Mouse (Mus musculus) limb, embryonic 14.5 days (tissue): ENCODE data around the gene Sesn3. TPM values are rescaled to one million over a fixed set of nuclear protein-coding genes. Genes with fewer than 3 reads are reported as not detected.

Experiments used
- ATAC-seq: fragments of 200-750 bp; cut with Nextera tagmentation; 2 replicates; pipeline ENCODE4 v1.8.0; 2017; ENCODE audit warnings: low read depth, moderate number of reproducible peaks, moderate TSS enrichment; ENCODE audit not compliant: low FRiP score
- DNase-seq: peaks from one replicate; pipeline ENCODE4 v3.0.0-alpha.2; 2015; ENCODE audit warnings: low spot score
- H3K27ac ChIP-seq: fragments of 300-500 bp; sonication (generic); replicated peaks from 2 replicates; pipeline ENCODE4 v1.5.1; 2014; ENCODE audit warnings: low read depth, mild to moderate bottlenecking, low read length, moderate library complexity, mixed read lengths
- H3K27me3 ChIP-seq: fragments of 300-500 bp; sonication (generic); 2 replicates; pipeline ENCODE4 v1.6.1; 2014; ENCODE audit warnings: low read length, mixed read lengths; ENCODE audit not compliant: control insufficient read depth, insufficient read depth
- H3K36me3 ChIP-seq: fragments of 300-500 bp; sonication (generic); 2 replicates; pipeline ENCODE4 v1.6.1; 2014; ENCODE audit warnings: mild to moderate bottlenecking, low read length, moderate library complexity, mixed read lengths; ENCODE audit not compliant: control insufficient read depth, insufficient read depth
- H3K4me1 ChIP-seq: fragments of 300-500 bp; sonication (generic); 2 replicates; pipeline ENCODE4 v1.6.1; 2014; ENCODE audit warnings: antibody characterized with exemption, low read length, mixed read lengths; ENCODE audit not compliant: control insufficient read depth, insufficient read depth
- H3K4me2 ChIP-seq: fragments of 300-500 bp; sonication (generic); replicated peaks from 2 replicates; pipeline ENCODE4 v1.6.1; 2014; ENCODE audit warnings: low read depth, mild to moderate bottlenecking, low read length, moderate library complexity; ENCODE audit not compliant: severe bottlenecking
- H3K4me3 ChIP-seq: fragments of 300-500 bp; sonication (generic); replicated peaks from 2 replicates; pipeline ENCODE4 v1.5.1; 2014; ENCODE audit warnings: low read length
- H3K9ac ChIP-seq: fragments of 300-500 bp; sonication (generic); 2 replicates; pipeline ENCODE4 v1.6.1; 2014; ENCODE audit warnings: mild to moderate bottlenecking, low read depth, low read length, moderate library complexity; ENCODE audit not compliant: severe bottlenecking
- H3K9me3 ChIP-seq: fragments of 300-500 bp; sonication (generic); 2 replicates; pipeline ENCODE4 v1.6.1; 2016; ENCODE audit warnings: low read length; ENCODE audit not compliant: control insufficient read depth
- POLR2A ChIP-seq: fragments of 200-500 bp; IDR thresholded peaks from 2 replicates; pipeline ENCODE4 v1.8.0; 2012; ENCODE audit warnings: inconsistent platforms, mild to moderate bottlenecking, moderate library complexity, borderline replicate concordance; ENCODE audit not compliant: insufficient read depth, insufficient read length; ENCODE audit errors: extremely low read depth
- WGBS: fragments of 180-500 bp; shearing (Covaris S2); extraction: QIAGEN DNeasy Blood & Tissue Kit; methylation state at CpG from one replicate; pipeline ENCODE4 v1.1.7; 2014; 5-methylcytosine and 5-hydroxymethylcytosine counted together
- polyA plus RNA-seq, 2 experiments: library from polyadenylated mRNA; depleted of rRNA in 1 of 2; stranded (reverse) in 1 of 2; unstranded in 1 of 2; fragments of >200 nt; fragmentation: Nextera tagmentation in 1 of 2; extraction: Ambion mirVana in 1 of 2; gene quantifications; 2 replicates each; pipeline versions ENCODE4 v1.2.1 to v1.2.3; 2012 to 2014

Sesn3 gene
- polyA plus RNA-seq, 2 experiments: 21.1 to 25.3 TPM

DNA sequence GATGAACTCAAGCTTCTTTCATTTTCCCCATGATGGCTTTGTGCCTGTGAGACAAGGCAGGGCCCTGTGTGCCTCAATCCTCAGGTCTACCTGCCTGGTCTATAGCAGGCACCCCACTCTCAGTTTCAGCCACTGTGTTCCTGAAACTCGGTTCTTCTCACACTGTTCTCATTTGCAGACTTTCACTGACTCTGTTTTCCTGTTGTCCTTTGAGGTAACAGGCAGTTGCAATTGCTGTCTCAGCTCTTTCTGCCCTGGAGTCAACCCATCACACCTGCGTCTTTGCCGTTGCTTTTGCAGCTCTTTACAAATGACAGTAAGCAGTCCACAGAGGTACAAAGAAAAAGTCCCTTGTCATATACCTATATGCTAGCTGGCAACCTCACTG, 26.7 kb upstream of the Sesn3 start:
- Histone ChIP-seq H3K27me3 (no peaks in the 10 kb centered on the region), H3K4me2 (no peak overlapping the region), H3K27ac (no peak overlapping the region; the same call in 1 of the 2 replicates), H3K9ac (no peak overlapping the region), H3K36me3 (no peaks in the 10 kb centered on the region), H3K9me3 (no peaks in the 10 kb centered on the region), H3K4me3 (no peak overlapping the region), H3K4me1 (peaks cover 20% of the 10 kb centered on the region)
- ATAC-seq (no peak), DNase-seq (no peak)
- 77% methylated on average over 3 of the region's 3 CpGs for WGBS
- no peak for TF ChIP-seq POLR2A

DNA sequence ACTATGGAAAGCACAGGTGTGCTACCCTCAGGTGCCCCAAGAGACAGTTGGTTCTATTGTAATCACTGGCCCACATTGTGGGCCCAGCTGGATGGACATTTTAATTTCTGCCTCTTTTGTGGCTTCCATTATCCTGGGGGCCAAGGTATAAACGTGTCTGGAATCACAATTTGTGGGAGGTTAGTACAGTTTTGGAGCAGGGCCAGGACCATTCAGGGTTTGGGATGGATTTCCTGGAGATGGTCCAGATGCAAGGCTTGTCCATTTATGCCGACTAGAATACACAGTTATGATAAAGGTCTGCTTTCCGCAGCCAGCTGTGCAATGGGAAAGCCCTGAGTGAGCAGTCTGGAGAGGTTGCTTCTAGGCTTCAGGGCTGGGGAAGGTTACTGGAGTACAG, 13.7 kb upstream of the Sesn3 start:
- peak; percentile 49 for DNase-seq
- Histone ChIP-seq H3K4me2 (no peak overlapping the region), H3K27ac (no peak overlapping the region), H3K4me1 (no peaks in the 10 kb centered on the region), H3K36me3 (no peaks in the 10 kb centered on the region), H3K4me3 (no peak overlapping the region), H3K9ac (no peak overlapping the region), H3K9me3 (no peaks in the 10 kb centered on the region), H3K27me3 (no peaks in the 10 kb centered on the region)
- ATAC-seq: no peak
- WGBS: 40% methylated on average over 3 of the region's 3 CpGs
- no peak for TF ChIP-seq POLR2A

DNA sequence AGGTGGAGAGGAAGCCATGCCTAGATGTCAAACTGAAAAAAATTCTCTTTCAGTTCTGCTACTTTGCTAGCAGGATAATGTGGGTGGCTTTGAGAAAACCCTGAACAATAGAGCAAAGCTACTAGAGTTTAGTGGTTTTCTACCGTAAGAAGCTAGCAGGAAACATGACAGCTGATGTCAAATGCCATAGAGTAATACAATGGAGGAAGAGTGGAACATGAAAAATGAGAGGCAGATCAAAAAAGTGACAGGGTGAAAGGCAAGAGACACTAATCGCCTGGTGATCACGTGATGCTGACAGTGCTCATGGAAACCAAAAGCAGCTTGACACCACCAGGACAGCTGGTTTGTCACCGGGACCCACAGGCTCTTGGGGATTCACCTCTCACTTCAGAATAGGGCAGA, 12.3 kb upstream of the Sesn3 start:
- Histone ChIP-seq H3K4me2 (no peak overlapping the region), H3K27me3 (no peaks in the 10 kb centered on the region), H3K9ac (no peak overlapping the region), H3K9me3 (no peaks in the 10 kb centered on the region), H3K4me1 (no peaks in the 10 kb centered on the region), H3K27ac (no peak overlapping the region), H3K4me3 (no peak overlapping the region), H3K36me3 (no peaks in the 10 kb centered on the region)
- no peak for ATAC-seq
- 74% methylated on average over 4 of the region's 4 CpGs for WGBS
- no peak for DNase-seq
- no peak for TF ChIP-seq POLR2A

DNA sequence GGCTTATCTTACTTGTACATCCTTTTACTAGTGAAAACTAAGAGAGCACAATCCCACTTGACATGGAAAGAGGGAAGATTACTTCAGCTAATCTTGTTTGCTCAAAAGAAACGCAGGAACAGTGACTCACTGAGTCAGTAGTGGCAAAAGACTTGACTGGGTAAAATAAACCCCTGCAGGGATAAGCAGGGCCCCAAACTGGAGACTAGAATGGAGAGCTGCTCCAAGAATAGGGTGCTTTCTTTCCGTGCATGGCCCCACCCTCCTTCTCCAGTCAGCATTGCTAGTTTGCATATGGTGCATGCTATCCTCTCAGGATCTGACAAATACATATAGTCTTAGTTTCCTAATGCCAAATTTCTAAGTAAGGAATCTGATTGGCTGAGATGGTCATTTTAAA, 8.4 kb upstream of the Sesn3 start:
- no peak for TF ChIP-seq POLR2A
- no peaks in the 10 kb centered on the region for H3K36me3 ChIP-seq
- 45% methylated on average over 2 of the region's 2 CpGs for WGBS
- no peak overlapping the region for H3K27ac ChIP-seq
- H3K4me2 ChIP-seq: no peak overlapping the region
- ATAC-seq (no peak), DNase-seq (no peak)
- H3K9me3 ChIP-seq: no peaks in the 10 kb centered on the region
- no peak overlapping the region for H3K9ac ChIP-seq
- no peaks in the 10 kb centered on the region for H3K27me3 ChIP-seq
- no peaks in the 10 kb centered on the region for H3K4me1 ChIP-seq
- no peak overlapping the region for H3K4me3 ChIP-seq

DNA sequence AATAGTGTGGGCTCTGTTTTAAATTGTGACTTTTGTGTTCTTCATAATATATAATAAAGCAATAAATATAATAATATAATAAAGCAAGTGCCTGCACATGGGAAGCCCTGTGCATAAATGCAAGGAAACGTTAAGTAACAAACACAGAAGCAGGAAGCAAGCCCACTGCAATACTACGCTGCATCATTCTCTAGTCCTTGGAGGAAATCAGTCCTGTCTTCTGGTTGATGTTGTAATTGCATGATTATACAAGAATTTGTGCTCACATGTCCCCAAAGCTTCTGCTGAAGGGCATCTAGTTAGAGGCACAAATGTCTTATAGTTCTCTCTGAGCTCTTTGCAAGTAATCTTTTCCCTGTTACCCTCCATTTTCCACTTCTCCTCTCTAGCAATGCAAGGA, 6.3 kb upstream of the Sesn3 start:
- Histone ChIP-seq H3K4me2 (no peak overlapping the region), H3K9me3 (no peaks in the 10 kb centered on the region), H3K4me3 (no peak overlapping the region), H3K27ac (no peak overlapping the region), H3K9ac (no peak overlapping the region), H3K36me3 (no peaks in the 10 kb centered on the region), H3K27me3 (no peaks in the 10 kb centered on the region), H3K4me1 (no peaks in the 10 kb centered on the region)
- WGBS: 68% methylated on average over 2 of the region's 2 CpGs
- no peak for ATAC-seq
- no peak for TF ChIP-seq POLR2A
- DNase-seq: no peak

DNA sequence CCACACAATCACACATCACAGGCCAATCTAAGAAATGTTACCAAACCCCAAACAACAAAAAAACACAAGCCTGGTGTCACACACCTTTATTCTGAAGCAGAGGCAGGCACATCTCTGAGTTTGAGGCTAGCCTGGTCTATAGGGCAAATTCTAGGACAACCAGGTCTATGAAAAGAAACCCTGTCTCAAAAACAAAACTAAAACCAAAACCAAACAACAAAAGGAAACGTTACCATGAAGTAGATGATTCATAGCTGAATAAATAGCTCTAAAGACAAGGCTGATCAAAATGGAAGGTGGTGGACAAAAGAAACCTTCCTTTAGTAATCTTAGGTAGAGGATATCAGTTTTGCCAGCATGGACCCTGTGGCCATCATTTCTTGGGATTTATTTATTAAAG, 1.9 kb upstream of the Sesn3 start:
- 85% methylated on average over 1 of the region's 1 CpGs for WGBS
- Histone ChIP-seq H3K4me3 (no peak overlapping the region), H3K36me3 (no peaks in the 10 kb centered on the region), H3K9ac (no peak overlapping the region), H3K9me3 (no peaks in the 10 kb centered on the region), H3K4me1 (peaks cover 9% of the 10 kb centered on the region), H3K27ac (no peak overlapping the region), H3K4me2 (no peak overlapping the region), H3K27me3 (no peaks in the 10 kb centered on the region)
- TF ChIP-seq POLR2A: no peak
- DNase-seq: no peak
- ATAC-seq: no peak
